24 mouse cellular contexts compared by ENCODE assay signal in genomic region chr10:26544796-26545195, GRCm38 (mm10).
DNase-seq lines count a peak whose midpoint lies in the region; ATAC-seq and TF ChIP-seq lines count a peak whose summit lies in the region.
"Had no signal": no experiment of that assay in that cellular context is flagged by ENCODE, and none has a peak within 500 bp of the region (broad histone marks: within the 10 kb centered on the region; RNA-seq: fewer than 3 reads in every experiment).

No protein-coding gene starts in this region.

- peak; percentile 63 for DNase-seq in adrenal gland, adult 2 months
- DNase-seq in adrenal gland, postnatal 25 days: no peak
- peak; percentile 30 for DNase-seq in Patski (ENCODE audit: low read depth, low spot score)
- DNase-seq in adrenal gland, postnatal 36 days: peak; percentile 22 to 43
- DNase-seq in left cerebral cortex, adult 2 months (ENCODE audit: extremely low spot score in 1 of 2, low spot score in 2 of 2): no peak
- DNase-seq in thymus, postnatal 4 days: no peak
- DNase-seq: B cell, adult 2 months; cerebellum, adult 9-11 months; heart, postnatal 10 days; kidney, adult 18-20 months; kidney, postnatal 10 days; layer of hippocampus, postnatal 36 days; right cerebral cortex, adult 18-20 months; thymus, postnatal 36 days had no signal

- CTCF ChIA-PET in Patski (lab: Charles Lee): no interaction called here

- H3K27ac ChIP-seq in left cerebral cortex, adult 2 months: no peak overlapping the region
- no peak overlapping the region for H3K27ac ChIP-seq in forebrain, embryonic 16.5 days (ENCODE audit: low read length)
- H3K27ac ChIP-seq: embryonic facial prominence, embryonic 13.5 days; forebrain, embryonic 15.5 days; heart, embryonic 10.5 days; hindbrain, embryonic 15.5 days; limb, embryonic 15.5 days; liver, embryonic 15.5 days; midbrain, embryonic 12.5 days; neural tube, embryonic 13.5 days had no signal

- no peaks in the 10 kb centered on the region for H3K36me3 ChIP-seq in forebrain, embryonic 16.5 days (ENCODE audit: control insufficient read depth, insufficient read depth)
- H3K36me3 ChIP-seq: embryonic facial prominence, embryonic 13.5 days; forebrain, embryonic 15.5 days; heart, embryonic 10.5 days; hindbrain, embryonic 15.5 days; limb, embryonic 15.5 days; liver, embryonic 15.5 days; midbrain, embryonic 12.5 days; neural tube, embryonic 13.5 days had no signal

- intact Hi-C loops in left cerebral cortex, adult 2 months (cut with DNase I): no loop called here

- H3K4me1 ChIP-seq in forebrain, embryonic 16.5 days (replicated peaks; ENCODE audit: control insufficient read depth, insufficient read depth, low read length): no peaks in the 10 kb centered on the region
- H3K4me1 ChIP-seq: embryonic facial prominence, embryonic 13.5 days; forebrain, embryonic 15.5 days; heart, embryonic 10.5 days; hindbrain, embryonic 15.5 days; limb, embryonic 15.5 days; liver, embryonic 15.5 days; midbrain, embryonic 12.5 days; neural tube, embryonic 13.5 days had no signal

- in situ Hi-C loops in Patski (cut with MboI; ENCODE audit: low pct_unique_long_range_greater_than_20kb): no loop called here

- POLR2A ChIA-PET in Patski (lab: Charles Lee): no interaction called here

- H3K9ac ChIP-seq in forebrain, embryonic 16.5 days (replicated peaks; ENCODE audit: low read depth, low read length): no peak overlapping the region
- H3K9ac ChIP-seq: embryonic facial prominence, embryonic 13.5 days; forebrain, embryonic 15.5 days; hindbrain, embryonic 15.5 days; limb, embryonic 15.5 days; liver, embryonic 15.5 days; midbrain, embryonic 12.5 days; neural tube, embryonic 13.5 days had no signal

- H3K4me2 ChIP-seq in forebrain, embryonic 16.5 days (ENCODE audit: low read length): no peak overlapping the region
- H3K4me2 ChIP-seq: embryonic facial prominence, embryonic 13.5 days; forebrain, embryonic 15.5 days; hindbrain, embryonic 15.5 days; limb, embryonic 15.5 days; liver, embryonic 15.5 days; midbrain, embryonic 12.5 days; neural tube, embryonic 13.5 days had no signal

- 89% methylated on average over 1 of the region's 1 CpGs for WGBS in forebrain, embryonic 16.5 days

- no peak overlapping the region for H3K4me3 ChIP-seq in left cerebral cortex, adult 2 months
- no peak overlapping the region for H3K4me3 ChIP-seq in forebrain, embryonic 16.5 days (replicated peaks; ENCODE audit: low read length)
- H3K4me3 ChIP-seq: embryonic facial prominence, embryonic 13.5 days; forebrain, embryonic 15.5 days; heart, embryonic 10.5 days; hindbrain, embryonic 15.5 days; limb, embryonic 15.5 days; liver, embryonic 15.5 days; midbrain, embryonic 12.5 days; neural tube, embryonic 13.5 days had no signal

- H3K9me3 ChIP-seq in forebrain, embryonic 16.5 days (ENCODE audit: control insufficient read depth, low read length): no peaks in the 10 kb centered on the region
- H3K9me3 ChIP-seq: embryonic facial prominence, embryonic 13.5 days; forebrain, embryonic 15.5 days; heart, embryonic 10.5 days; hindbrain, embryonic 15.5 days; limb, embryonic 15.5 days; liver, embryonic 15.5 days; midbrain, embryonic 12.5 days; neural tube, embryonic 13.5 days had no signal

- ATAC-seq in Patski: peak; percentile 80
- no peak for ATAC-seq in forebrain, embryonic 16.5 days
- no peak for ATAC-seq in cerebellum, adult (ENCODE audit: insufficient number of reproducible peaks, low FRiP score, low TSS enrichment)
- ATAC-seq: forebrain, embryonic 15.5 days had no signal

- no peak for TF ChIP-seq CTCF in Patski (IDR thresholded peaks at IDR 0.05)
- TF ChIP-seq CTCF in left cerebral cortex, adult 2 months (IDR thresholded peaks at IDR 0.05): no peak

- H3K27me3 ChIP-seq in Patski: peaks cover 4% of the 10 kb centered on the region
- H3K27me3 ChIP-seq in forebrain, embryonic 16.5 days (replicated peaks; ENCODE audit: control insufficient read depth, insufficient read depth, low read length): no peaks in the 10 kb centered on the region
- H3K27me3 ChIP-seq: embryonic facial prominence, embryonic 13.5 days; forebrain, embryonic 15.5 days; hindbrain, embryonic 15.5 days; limb, embryonic 15.5 days; liver, embryonic 15.5 days; midbrain, embryonic 12.5 days; neural tube, embryonic 13.5 days had no signal

Comparison
In these comparisons a context has a peak if more than half of its experiments do, and no peak if none do; other contexts are left out.
1. DNase-seq: peak in adrenal gland, adult 2 months (single experiment), Patski (single experiment) and adrenal gland, postnatal 36 days (2 of 2); none in adrenal gland, postnatal 25 days (single experiment), left cerebral cortex, adult 2 months (0 of 2) and thymus, postnatal 4 days (single experiment).